In genomic region chr3:87779086-87779485, GRCm38 (mm10) we compare ENCODE assay signal across 22 mouse cellular contexts. TPM values are rescaled to one million over a fixed set of nuclear protein-coding genes. Genes with fewer than 3 reads are reported as not detected.
DNase-seq lines count a peak whose midpoint lies in the region; ATAC-seq and TF ChIP-seq lines count a peak whose summit lies in the region.
"Had no signal": no experiment of that assay in that cellular context is flagged by ENCODE, and none has a peak within 500 bp of the region (broad histone marks: within the 10 kb centered on the region; RNA-seq: fewer than 3 reads in every experiment).

No protein-coding gene starts in this region.

- TF ChIP-seq CTCF in midbrain, postnatal 0 days (IDR thresholded peaks at IDR 0.05) = no peak
- TF ChIP-seq CTCF in hindbrain, postnatal 0 days (IDR thresholded peaks at IDR 0.05; ENCODE audit: low read depth) = no peak

- WGBS in kidney, embryonic 16.5 days = 43% methylated on average over 2 of the region's 2 CpGs
- WGBS in midbrain, embryonic 11.5 days = 22% methylated on average over 2 of the region's 2 CpGs
- 26% methylated on average over 2 of the region's 2 CpGs for WGBS in midbrain, postnatal 0 days
- 32% methylated on average over 2 of the region's 2 CpGs for WGBS in hindbrain, embryonic 10.5 days
- WGBS in hindbrain, postnatal 0 days = 46% methylated on average over 2 of the region's 2 CpGs

- 0 out of 2 replicates have a peak overlapping the region, but pooled peaks have one; percentile 26 for H3K9ac ChIP-seq in kidney, embryonic 16.5 days (replicated peaks; ENCODE audit: low read length)
- no peak overlapping the region for H3K9ac ChIP-seq in midbrain, embryonic 11.5 days (ENCODE audit: low read length)
- H3K9ac ChIP-seq in midbrain, postnatal 0 days (replicated peaks; ENCODE audit: low read length, poor library complexity, severe bottlenecking) = no peak overlapping the region
- no peak overlapping the region for H3K9ac ChIP-seq in hindbrain, postnatal 0 days (replicated peaks; ENCODE audit: low read length)
- H3K9ac ChIP-seq: heart, embryonic 12.5 days; intestine, embryonic 15.5 days; liver, embryonic 14.5 days had no signal

- H3K27ac ChIP-seq in kidney, embryonic 16.5 days (ENCODE audit: low read length) = no peak overlapping the region
- H3K27ac ChIP-seq in midbrain, embryonic 11.5 days (ENCODE audit: low read depth, low read length) = no peak overlapping the region; the same call in 1 of the 2 replicates
- H3K27ac ChIP-seq in midbrain, postnatal 0 days (ENCODE audit: low read depth, low read length) = no peak overlapping the region
- peak overlapping the region; percentile 64 for H3K27ac ChIP-seq in hindbrain, embryonic 10.5 days
- no peak overlapping the region for H3K27ac ChIP-seq in hindbrain, postnatal 0 days
- H3K27ac ChIP-seq: forebrain, embryonic 13.5 days; intestine, embryonic 15.5 days; liver, embryonic 14.5 days; macrophage had no signal

- H3K9me3 ChIP-seq in kidney, embryonic 16.5 days (ENCODE audit: low read length) = no peaks in the 10 kb centered on the region
- H3K9me3 ChIP-seq in midbrain, embryonic 11.5 days (ENCODE audit: control insufficient read depth, low read length) = no peaks in the 10 kb centered on the region
- H3K9me3 ChIP-seq in midbrain, postnatal 0 days (ENCODE audit: low read length) = no peaks in the 10 kb centered on the region
- H3K9me3 ChIP-seq in hindbrain, embryonic 10.5 days = no peaks in the 10 kb centered on the region
- no peaks in the 10 kb centered on the region for H3K9me3 ChIP-seq in hindbrain, postnatal 0 days (ENCODE audit: low read length)
- H3K9me3 ChIP-seq: forebrain, embryonic 13.5 days; heart, embryonic 12.5 days; intestine, embryonic 15.5 days had no signal

- H3K4me1 ChIP-seq in kidney, embryonic 16.5 days (ENCODE audit: insufficient read depth, low read length) = peaks cover 16% of the 10 kb centered on the region
- no peaks in the 10 kb centered on the region; the same call in none of the 2 replicates for H3K4me1 ChIP-seq in midbrain, embryonic 11.5 days (ENCODE audit: control insufficient read depth, insufficient read depth, low read length)
- no peaks in the 10 kb centered on the region for H3K4me1 ChIP-seq in midbrain, postnatal 0 days (ENCODE audit: insufficient read depth, low read length)
- peaks cover 62% of the 10 kb centered on the region for H3K4me1 ChIP-seq in hindbrain, embryonic 10.5 days (replicated peaks)
- 0 out of 2 replicates have a peak, but pooled peaks cover 5% of the 10 kb centered on the region for H3K4me1 ChIP-seq in hindbrain, postnatal 0 days (ENCODE audit: insufficient read depth, low read length)

- H3K4me3 ChIP-seq in kidney, embryonic 16.5 days (ENCODE audit: low read length) = no peak overlapping the region
- no peak overlapping the region for H3K4me3 ChIP-seq in midbrain, embryonic 11.5 days (ENCODE audit: low read depth, low read length)
- H3K4me3 ChIP-seq in midbrain, postnatal 0 days (ENCODE audit: low read depth, low read length) = no peak overlapping the region
- no peak overlapping the region for H3K4me3 ChIP-seq in hindbrain, embryonic 10.5 days
- no peak overlapping the region for H3K4me3 ChIP-seq in hindbrain, postnatal 0 days (ENCODE audit: low read length)
- H3K4me3 ChIP-seq: erythroblast, embryonic 14.5 days; forebrain, embryonic 13.5 days; heart, embryonic 12.5 days; intestine, embryonic 15.5 days had no signal

- peaks cover 9% of the 10 kb centered on the region; the same call in 1 of the 2 replicates for H3K27me3 ChIP-seq in kidney, embryonic 16.5 days (ENCODE audit: insufficient read depth, low read length)
- H3K27me3 ChIP-seq in midbrain, embryonic 11.5 days (ENCODE audit: control insufficient read depth, insufficient read depth, low read length) = peaks cover 2% of the 10 kb centered on the region; the same call in 1 of the 2 replicates
- no peaks in the 10 kb centered on the region for H3K27me3 ChIP-seq in midbrain, postnatal 0 days (ENCODE audit: insufficient read depth, low read length)
- peaks cover 62% of the 10 kb centered on the region for H3K27me3 ChIP-seq in hindbrain, embryonic 10.5 days (ENCODE audit: insufficient read depth, poor library complexity, severe bottlenecking)
- H3K27me3 ChIP-seq in hindbrain, postnatal 0 days (ENCODE audit: insufficient read depth, low read length) = no peaks in the 10 kb centered on the region

- no peak for ATAC-seq in kidney, embryonic 16.5 days (ENCODE audit: low FRiP score, low TSS enrichment)
- peak; percentile 34; the same call in 1 of the 2 replicates for ATAC-seq in midbrain, embryonic 11.5 days (ENCODE audit: low FRiP score)
- no peak for ATAC-seq in midbrain, postnatal 0 days (ENCODE audit: low FRiP score)
- 0 out of 2 replicates have a peak, but pooled peaks have one; percentile 27 for ATAC-seq in hindbrain, postnatal 0 days
- ATAC-seq: forebrain, embryonic 13.5 days; intestine, embryonic 15.5 days had no signal

- DNase-seq in kidney, adult 9 months = no peak
- no peak for DNase-seq in midbrain, embryonic 11.5 days (ENCODE audit: low spot score, missing footprints)
- DNase-seq in midbrain, postnatal 0 days (ENCODE audit: low spot score) = no peak
- no peak for DNase-seq in hindbrain, embryonic 10.5 days (ENCODE audit: low spot score)
- no peak for DNase-seq in hindbrain, postnatal 0 days (ENCODE audit: low spot score)
- DNase-seq in left cerebral cortex, adult 11 months (ENCODE audit: low spot score) = no peak
- no peak for DNase-seq in cerebellum, postnatal 36 days
- DNase-seq: adrenal gland, postnatal 25 days; B cell, adult 2 months; cerebellum, adult 11-12 months; heart, postnatal 4 days; kidney, postnatal 14 days; thymus, postnatal 25 days had no signal

- no peak overlapping the region for H3K4me2 ChIP-seq in kidney, embryonic 16.5 days (replicated peaks; ENCODE audit: low read depth, low read length)
- H3K4me2 ChIP-seq in midbrain, embryonic 11.5 days = no peak overlapping the region
- H3K4me2 ChIP-seq in midbrain, postnatal 0 days (ENCODE audit: low read depth, low read length, poor library complexity, severe bottlenecking) = no peak overlapping the region
- no peak overlapping the region for H3K4me2 ChIP-seq in hindbrain, postnatal 0 days (ENCODE audit: low read depth, low read length)
- H3K4me2 ChIP-seq: heart, embryonic 12.5 days; intestine, embryonic 15.5 days had no signal

- H3K36me3 ChIP-seq in kidney, embryonic 16.5 days (ENCODE audit: insufficient read depth, low read length) = no peaks in the 10 kb centered on the region
- no peaks in the 10 kb centered on the region for H3K36me3 ChIP-seq in midbrain, embryonic 11.5 days (ENCODE audit: control insufficient read depth, insufficient read depth, low read length)
- no peaks in the 10 kb centered on the region for H3K36me3 ChIP-seq in midbrain, postnatal 0 days (ENCODE audit: insufficient read depth, low read length)
- no peaks in the 10 kb centered on the region for H3K36me3 ChIP-seq in hindbrain, embryonic 10.5 days
- H3K36me3 ChIP-seq in hindbrain, postnatal 0 days (ENCODE audit: insufficient read depth, low read length) = no peaks in the 10 kb centered on the region
- H3K36me3 ChIP-seq: heart, embryonic 12.5 days; intestine, embryonic 15.5 days had no signal

RNA-seq across cellular contexts. Expression of gene Ntrk1, which starts 15.9 kb away (rescaled TPM):
- polyA plus RNA-seq in kidney, embryonic 16.5 days (2015; fragmentation: Nextera tagmentation; extraction: Ambion mirVana) = 6.1 and 6.4 TPM in 2 replicates
- 2.4 and 3.2 TPM in 2 replicates for polyA plus RNA-seq in midbrain, embryonic 11.5 days (2014; fragmentation: Nextera tagmentation; extraction: Ambion mirVana)
- total RNA-seq in midbrain, postnatal 0 days (2014; rRNA removed) = 1.1 and 2.4 TPM in 2 replicates
- polyA plus RNA-seq in midbrain, postnatal 0 days (2015; fragmentation: Nextera tagmentation; extraction: Ambion mirVana) = 1.7 and 1.8 TPM in 2 replicates
- 9.0 and 23.4 TPM in 2 replicates for polyA plus RNA-seq in hindbrain, embryonic 10.5 days (2016; fragmentation: Nextera tagmentation; extraction: Ambion mirVana)
- total RNA-seq in hindbrain, postnatal 0 days (2014; rRNA removed) = 3.2 and 4.8 TPM in 2 replicates
- polyA plus RNA-seq in hindbrain, postnatal 0 days (2015; fragmentation: Nextera tagmentation; extraction: Ambion mirVana) = 5.2 and 5.4 TPM in 2 replicates
- total RNA-seq: gastrocnemius, adult 8-10 months; granulocyte monocyte progenitor cell, adult 5-6 weeks had no signal
- polyA plus RNA-seq: erythroblast, embryonic 14.5 days; macrophage had no signal

RNA-seq across cellular contexts. Expression of gene Insrr, which starts 17.7 kb away (rescaled TPM):
- 2.7 and 2.8 TPM in 2 replicates for polyA plus RNA-seq in kidney, embryonic 16.5 days (2015; fragmentation: Nextera tagmentation; extraction: Ambion mirVana)
- 0.51 and 0.71 TPM in 2 replicates for polyA plus RNA-seq in midbrain, embryonic 11.5 days (2014; fragmentation: Nextera tagmentation; extraction: Ambion mirVana)
- total RNA-seq in midbrain, postnatal 0 days (2014; rRNA removed) = 0.16 and 0.42 TPM in 2 replicates
- 0.25 and 0.27 TPM in 2 replicates for polyA plus RNA-seq in midbrain, postnatal 0 days (2015; fragmentation: Nextera tagmentation; extraction: Ambion mirVana)
- polyA plus RNA-seq in hindbrain, embryonic 10.5 days (2016; fragmentation: Nextera tagmentation; extraction: Ambion mirVana) = 0.48 and 0.72 TPM in 2 replicates
- 0.78 and 0.90 TPM in 2 replicates for total RNA-seq in hindbrain, postnatal 0 days (2014; rRNA removed)
- 0.33 and 0.44 TPM in 2 replicates for polyA plus RNA-seq in hindbrain, postnatal 0 days (2015; fragmentation: Nextera tagmentation; extraction: Ambion mirVana)
- total RNA-seq: gastrocnemius, adult 8-10 months; granulocyte monocyte progenitor cell, adult 5-6 weeks had no signal
- polyA plus RNA-seq: erythroblast, embryonic 14.5 days; heart, embryonic 12.5 days; macrophage had no signal

RNA-seq across cellular contexts. Expression of gene Lrrc71, which starts 30.7 kb away (rescaled TPM):
- 0.87 and 0.89 TPM in 2 replicates for polyA plus RNA-seq in kidney, embryonic 16.5 days (2015; fragmentation: Nextera tagmentation; extraction: Ambion mirVana)
- polyA plus RNA-seq in midbrain, embryonic 11.5 days (2014; fragmentation: Nextera tagmentation; extraction: Ambion mirVana) = 0.08 and 0.21 TPM in 2 replicates
- total RNA-seq in midbrain, postnatal 0 days (2014; rRNA removed) = 0.66 and 1.2 TPM in 2 replicates
- 0.96 and 1.3 TPM in 2 replicates for polyA plus RNA-seq in midbrain, postnatal 0 days (2015; fragmentation: Nextera tagmentation; extraction: Ambion mirVana)
- 0.49 and 1.2 TPM in 2 replicates for polyA plus RNA-seq in hindbrain, embryonic 10.5 days (2016; fragmentation: Nextera tagmentation; extraction: Ambion mirVana)
- 0.40 and 4.4 TPM in 2 replicates for total RNA-seq in hindbrain, postnatal 0 days (2014; rRNA removed)
- 0.77 and 1.2 TPM in 2 replicates for polyA plus RNA-seq in hindbrain, postnatal 0 days (2015; fragmentation: Nextera tagmentation; extraction: Ambion mirVana)
- total RNA-seq: granulocyte monocyte progenitor cell, adult 5-6 weeks had no signal
- polyA plus RNA-seq: erythroblast, embryonic 14.5 days had no signal

RNA-seq across cellular contexts. Expression of gene Pear1, which starts 45.0 kb away (rescaled TPM):
- 60.2 and 62.9 TPM in 2 replicates for polyA plus RNA-seq in kidney, embryonic 16.5 days (2015; fragmentation: Nextera tagmentation; extraction: Ambion mirVana)
- polyA plus RNA-seq in midbrain, embryonic 11.5 days (2014; fragmentation: Nextera tagmentation; extraction: Ambion mirVana) = 5.4 and 6.9 TPM in 2 replicates
- total RNA-seq in midbrain, postnatal 0 days (2014; rRNA removed) = 15.6 and 19.0 TPM in 2 replicates
- polyA plus RNA-seq in midbrain, postnatal 0 days (2015; fragmentation: Nextera tagmentation; extraction: Ambion mirVana) = 5.7 and 6.1 TPM in 2 replicates
- 19.6 and 19.9 TPM in 2 replicates for polyA plus RNA-seq in hindbrain, embryonic 10.5 days (2016; fragmentation: Nextera tagmentation; extraction: Ambion mirVana)
- total RNA-seq in hindbrain, postnatal 0 days (2014; rRNA removed) = 19.4 and 22.7 TPM in 2 replicates
- 6.4 and 7.4 TPM in 2 replicates for polyA plus RNA-seq in hindbrain, postnatal 0 days (2015; fragmentation: Nextera tagmentation; extraction: Ambion mirVana)

Comparison
In these comparisons a context has a peak if more than half of its experiments do, and no peak if none do; other contexts are left out.
1. ATAC-seq: peak in midbrain, embryonic 11.5 days (single experiment) and hindbrain, postnatal 0 days (single experiment); none in kidney, embryonic 16.5 days (single experiment) and midbrain, postnatal 0 days (single experiment).